Mouse (Mus musculus) left cerebral cortex, adult 2 months (tissue): ENCODE measurements around the gene Eif2b3. TPM values are rescaled to one million over a fixed set of nuclear protein-coding genes. Genes with fewer than 3 reads are reported as not detected.

ENCODE experiments used
- DNase-seq, 2 experiments: peaks; one replicate each; pipeline ENCODE4 v3.0.0; 2021 to 2022; ENCODE audit warnings: low spot score in 2 of 2, mixed read lengths in 1 of 2; ENCODE audit errors: extremely low spot score in 1 of 2
- H3K27ac ChIP-seq: fragments of 200-600 bp; 2 replicates; pipeline ENCODE4 v1.8.1; 2022
- H3K4me3 ChIP-seq: fragments of 200-600 bp; 2 replicates; pipeline ENCODE4 v1.8.1; 2022
- CTCF ChIP-seq: fragments of 200-600 bp; IDR thresholded peaks from 2 replicates; pipeline ENCODE4 v1.8.1; 2022; ENCODE audit warnings: antibody characterized with exemption, mild to moderate bottlenecking, moderate library complexity
- intact Hi-C: fragments of 180-260 bp; cut with DNase I; formaldehyde crosslinking; loops from one replicate; pipeline ENCODE4 v1.15.1; 2025
- total RNA-seq, 2 experiments: library from RNA; stranded (reverse); gene quantifications; 2 replicates each; pipeline ENCODE4 v1.2.3; 2021

The Eif2b3 gene
- total RNA-seq, 2 experiments from 2014 or later = 14.8 to 21.3 TPM

DNA sequence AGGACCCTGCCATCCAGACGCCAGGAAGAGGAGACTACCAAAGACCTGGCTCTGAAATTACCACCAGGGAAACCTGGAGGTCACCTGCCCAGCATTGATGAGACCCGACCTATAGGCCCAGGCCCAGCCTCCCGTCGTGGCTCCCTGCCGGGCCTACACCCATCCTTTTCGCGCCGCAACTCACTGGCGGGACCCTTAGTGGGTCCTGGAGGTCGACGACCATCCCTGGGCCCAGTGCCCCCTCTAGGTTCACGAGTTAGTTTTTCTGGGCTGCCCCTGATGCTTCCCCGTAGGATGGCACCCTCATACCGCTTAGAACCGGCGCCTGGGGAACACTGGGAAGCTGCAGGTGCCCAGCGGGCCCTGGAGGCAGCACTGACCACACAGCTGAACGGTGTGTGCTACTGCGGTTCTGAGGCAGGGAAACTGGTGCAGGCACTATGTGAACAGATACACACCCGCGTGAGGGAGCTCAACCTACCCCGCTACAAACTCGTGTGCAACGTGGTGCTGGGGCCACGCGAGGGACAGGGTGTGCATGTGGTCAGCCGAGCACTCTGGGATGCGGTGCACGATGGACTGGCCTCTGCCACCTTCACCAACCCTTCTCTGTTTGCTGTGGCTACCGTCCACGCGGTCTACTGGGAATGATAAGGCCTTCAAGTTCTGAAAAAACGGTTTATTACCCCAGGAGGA, 108.9 kb downstream of the Eif2b3 start:
- TF ChIP-seq CTCF = no peak
- no peak overlapping the region for H3K27ac ChIP-seq
- DNase-seq = no peak
- no peak overlapping the region for H3K4me3 ChIP-seq
- intact Hi-C loops = no loop called here

- Histone ChIP-seq H3K4me3 (no peak overlapping the region), H3K27ac (no peak overlapping the region)
- intact Hi-C loops = loop anchor here (5.0 kb wide), 1 partner anchor 308 kb away; the partner anchor contains the start of gene Hpdl
- TF ChIP-seq CTCF = no peak
- DNase-seq = no peak
These were observed 111.6 kb downstream of the Eif2b3 start for GRCm38 (mm10) chr4:117130790-117131189.

- Histone ChIP-seq H3K27ac (0 out of 2 replicates have a peak overlapping the region, but pooled peaks have one; percentile 1), H3K4me3 (no peak overlapping the region)
- intact Hi-C loops = loop anchor here (5.0 kb wide), 1 partner anchor 309 kb away; the partner anchor contains the start of gene Hpdl
- TF ChIP-seq CTCF = no peak
- DNase-seq = no peak
These were observed 112.0 kb downstream of the Eif2b3 start for GRCm38 (mm10) chr4:117131198-117131597.

- intact Hi-C loops = loop anchor here (5.0 kb wide), 1 partner anchor 310 kb away; the partner anchor contains the start of gene Hpdl
- no peak for DNase-seq
- TF ChIP-seq CTCF = no peak
- Histone ChIP-seq H3K4me3 (peak overlapping the region; percentile 73), H3K27ac (peak overlapping the region; percentile 45; the same call in 1 of the 2 replicates)
These were observed 112.9 kb downstream of the Eif2b3 start for GRCm38 (mm10) chr4:117131890-117132793.

DNA sequence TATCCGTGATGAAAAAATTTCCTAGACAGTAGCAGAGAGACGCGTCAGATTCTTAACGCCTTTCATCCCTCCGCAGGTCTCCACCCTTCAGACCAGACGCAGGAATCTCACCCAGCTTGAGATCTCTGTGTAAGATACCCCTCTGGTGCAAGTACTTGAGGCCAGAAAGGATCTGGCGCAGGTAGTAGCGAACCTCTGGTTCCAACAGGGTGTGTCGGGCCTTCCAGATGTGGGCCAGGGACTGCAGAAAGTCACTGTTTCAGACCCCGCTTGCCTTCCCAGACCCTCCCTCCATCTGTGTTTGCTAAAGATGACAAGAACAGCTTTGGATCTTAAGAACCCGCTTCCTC, 113.6 kb downstream of the Eif2b3 start:
- peak overlapping the region; percentile 73 for H3K4me3 ChIP-seq
- DNase-seq = no peak
- intact Hi-C loops = loop anchor here (5.0 kb wide), 1 partner anchor 310 kb away; the partner anchor contains the start of gene Hpdl
- H3K27ac ChIP-seq = peak overlapping the region; percentile 45; the same call in 1 of the 2 replicates
- TF ChIP-seq CTCF = no peak

DNA sequence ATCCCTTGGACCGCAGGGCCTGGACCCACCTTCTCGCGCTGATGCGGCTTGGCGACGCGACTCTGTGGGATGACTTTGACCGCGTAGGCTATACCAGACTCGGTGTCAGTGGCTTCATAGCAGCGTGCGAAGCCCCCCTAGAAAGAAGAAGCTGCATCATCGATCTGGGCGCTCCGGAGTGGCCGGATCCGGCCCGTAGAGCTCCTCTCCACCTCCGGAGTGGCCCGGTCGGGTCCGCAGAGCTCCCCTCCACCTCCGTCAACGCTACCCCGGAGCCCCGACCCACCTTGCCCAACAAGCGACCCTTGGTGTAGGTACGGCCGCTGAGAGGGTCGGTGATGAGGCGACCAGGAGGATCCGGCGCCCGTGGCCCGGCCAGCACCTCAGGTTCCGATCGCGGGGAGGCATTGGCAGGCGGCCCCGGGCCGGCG, 114.2 kb downstream of the Eif2b3 start:
- DNase-seq = no peak
- TF ChIP-seq CTCF = no peak
- peak overlapping the region; percentile 89 for H3K27ac ChIP-seq
- intact Hi-C loops = loop anchor here (5.0 kb wide), 1 partner anchor 311 kb away; the partner anchor contains the start of gene Hpdl
- H3K4me3 ChIP-seq = peak overlapping the region; percentile 73

- intact Hi-C loops = loop anchor here (5.0 kb wide), 1 partner anchor 312 kb away; the partner anchor contains the start of gene Hpdl
- DNase-seq = peak; percentile 97 to 98
- peak; percentile 2; the same call in 1 of the 2 replicates for TF ChIP-seq CTCF
- peak within 1 kb of the TSS; percentile 73 for H3K4me3 ChIP-seq
- peak within 1 kb of the TSS; percentile 89 for H3K27ac ChIP-seq
These were observed 114.8 kb downstream of the Eif2b3 start, which contains the start of gene Plk3 for GRCm38 (mm10) chr4:117133817-117134600. Gene Plk3 (minus strand): TSS chr4:117133963.

GRCm38 (mm10) chr4:117134601-117134995, 115.4 kb downstream of the Eif2b3 start:
- no peak for DNase-seq
- no peak for TF ChIP-seq CTCF
- Histone ChIP-seq H3K27ac (no peak overlapping the region), H3K4me3 (no peak overlapping the region; the same call in 1 of the 2 replicates)
- intact Hi-C loops = loop anchor here (5.0 kb wide), 1 partner anchor 312 kb away; the partner anchor contains the start of gene Hpdl

- Histone ChIP-seq H3K27ac (no peak overlapping the region), H3K4me3 (no peak overlapping the region)
- TF ChIP-seq CTCF = no peak
- intact Hi-C loops = no loop called here
- no peak for DNase-seq
These were observed 116.8 kb downstream of the Eif2b3 start for GRCm38 (mm10) chr4:117136034-117136433.

Other genes starting within 250 kb of the Eif2b3 start
- 10 to 100 TPM; 13.0 to 13.4 TPM for gene Toe1, start 211.8 kb upstream of the Eif2b3 start, total RNA-seq
- 1 to 10 TPM; 2.5 to 3.8 TPM for gene Mutyh, start 211.7 kb upstream of the Eif2b3 start, total RNA-seq
- 1 to 10 TPM; 1.4 to 1.6 TPM for gene Hpdl, start 197.7 kb upstream of the Eif2b3 start, total RNA-seq
- 10 to 100 TPM in 1 of 2 experiments, 1 to 10 TPM in 1; 9.3 to 11.0 TPM for gene Zswim5, start 142.0 kb upstream of the Eif2b3 start, total RNA-seq
- 10 to 100 TPM; 62.2 to 65.5 TPM for gene Urod, start 25.0 kb upstream of the Eif2b3 start, total RNA-seq
- gene Hectd3, start 24.1 kb upstream of the Eif2b3 start, total RNA-seq = 10 to 100 TPM; 41.9 to 43.6 TPM
- gene Ptch2, start 76.7 kb downstream of the Eif2b3 start, total RNA-seq = 1 to 10 TPM; 1.7 to 3.5 TPM
- gene Btbd19, start 106.3 kb downstream of the Eif2b3 start, total RNA-seq = 10 to 100 TPM; 11.5 to 13.2 TPM
- gene Tctex1d4, start 107.4 kb downstream of the Eif2b3 start, total RNA-seq = not detected
- gene Plk3, start 114.6 kb downstream of the Eif2b3 start, total RNA-seq = 10 to 100 TPM; 13.7 to 19.6 TPM
- gene Rps8, start 136.8 kb downstream of the Eif2b3 start, total RNA-seq = 100 to 1,000 TPM; 512 to 526 TPM
- gene Kif2c, start 163.2 kb downstream of the Eif2b3 start, total RNA-seq = not detected
- gene Tmem53, start 232.5 kb downstream of the Eif2b3 start, total RNA-seq = 1 to 10 TPM; 5.0 to 5.4 TPM
- gene Armh1, start 232.7 kb downstream of the Eif2b3 start, total RNA-seq = under 1 TPM in 1 of 2 experiments, not detected in 1; 0.63 TPM